Mouse (Mus musculus) embryonic facial prominence, embryonic 14.5 days (tissue): Measurements from ENCODE around the gene Mapk8ip1. TPM values are rescaled to one million over a fixed set of nuclear protein-coding genes. Genes with fewer than 3 reads are reported as not detected.
A peak's percentile ranks its signal among the peaks of the same experiment; 100 is the strongest.

Source experiments
- ATAC-seq: fragments of 200-750 bp; cut with Nextera tagmentation; 2 replicates; pipeline ENCODE4 v1.8.0; 2017; ENCODE audit warnings: low read depth, moderate number of reproducible peaks, moderate TSS enrichment
- DNase-seq: peaks from one replicate; pipeline ENCODE4 v3.0.0-alpha.2; 2015; ENCODE audit warnings: low spot score
- H3K27ac ChIP-seq: fragments of 300-500 bp; sonication (generic); replicated peaks from 2 replicates; pipeline ENCODE4 v1.5.1; 2014; ENCODE audit warnings: low read depth, mild to moderate bottlenecking, low read length, moderate library complexity
- H3K27me3 ChIP-seq: fragments of 300-500 bp; sonication (generic); replicated peaks from 2 replicates; pipeline ENCODE4 v1.6.1; 2014; ENCODE audit warnings: low read length; ENCODE audit not compliant: control insufficient read depth, insufficient read depth
- H3K36me3 ChIP-seq: fragments of 300-500 bp; sonication (generic); 2 replicates; pipeline ENCODE4 v1.6.1; 2014; ENCODE audit warnings: low read length, mixed read lengths; ENCODE audit not compliant: control insufficient read depth, insufficient read depth
- H3K4me1 ChIP-seq: fragments of 300-500 bp; sonication (generic); 2 replicates; pipeline ENCODE4 v1.6.1; 2014; ENCODE audit warnings: antibody characterized with exemption, low read length; ENCODE audit not compliant: control insufficient read depth, insufficient read depth
- H3K4me2 ChIP-seq: fragments of 300-500 bp; sonication (generic); 2 replicates; pipeline ENCODE4 v1.6.1; 2014; ENCODE audit warnings: low read depth, mild to moderate bottlenecking, low read length, moderate library complexity, mixed read lengths
- H3K4me3 ChIP-seq: fragments of 300-500 bp; sonication (generic); 2 replicates; pipeline ENCODE4 v1.5.1; 2014; ENCODE audit warnings: low read depth, mild to moderate bottlenecking, low read length
- H3K9ac ChIP-seq: fragments of 300-500 bp; sonication (generic); 2 replicates; pipeline ENCODE4 v1.6.1; 2014; ENCODE audit warnings: low read depth, mild to moderate bottlenecking, low read length, moderate library complexity, mixed read lengths
- H3K9me3 ChIP-seq: fragments of 300-500 bp; sonication (generic); 2 replicates; pipeline ENCODE4 v1.6.1; 2016; ENCODE audit warnings: low read length; ENCODE audit not compliant: control insufficient read depth
- WGBS: fragments of 180-500 bp; shearing (Covaris S2); extraction: QIAGEN DNeasy Blood & Tissue Kit; methylation state at CpG from one replicate; pipeline ENCODE4 v1.1.7; 2014; 5-methylcytosine and 5-hydroxymethylcytosine counted together
- polyA plus RNA-seq: library from polyadenylated mRNA; unstranded; fragments of >200 nt; fragmentation: Nextera tagmentation; extraction: Ambion mirVana; gene quantifications from 2 replicates; pipeline ENCODE4 v1.2.1, GENCODE M21; 2014

Gene Mapk8ip1
- polyA plus RNA-seq, 1 experiment from 2014 or later: 17.6 TPM

- Histone ChIP-seq H3K36me3 (peaks cover 29% of the 10 kb centered on the region), H3K27ac (no peak overlapping the region), H3K9ac (no peak overlapping the region), H3K4me3 (no peak overlapping the region), H3K4me1 (peaks cover 6% of the 10 kb centered on the region), H3K27me3 (peaks cover 8% of the 10 kb centered on the region), H3K9me3 (no peaks in the 10 kb centered on the region), H3K4me2 (no peak overlapping the region)
- no peak for ATAC-seq
- DNase-seq: no peak
- WGBS: 89% methylated on average over 10 of the region's 10 CpGs
Observed at GRCm38 (mm10) chr2:92365568-92365967, 35.5 kb downstream of the Mapk8ip1 start.

GRCm38 (mm10) chr2:92364086-92364485 is 37.0 kb downstream of the Mapk8ip1 start:
- no peak overlapping the region for H3K27ac ChIP-seq
- H3K4me1 ChIP-seq: no peaks in the 10 kb centered on the region
- H3K9me3 ChIP-seq: no peaks in the 10 kb centered on the region
- no peak overlapping the region for H3K9ac ChIP-seq
- ATAC-seq: no peak
- no peak overlapping the region for H3K4me3 ChIP-seq
- peaks cover 44% of the 10 kb centered on the region for H3K36me3 ChIP-seq
- DNase-seq: no peak
- H3K27me3 ChIP-seq: no peaks in the 10 kb centered on the region
- WGBS: 73% methylated on average over 4 of the region's 4 CpGs
- H3K4me2 ChIP-seq: no peak overlapping the region

GRCm38 (mm10) chr2:92362571-92363228 is 38.4 kb downstream of the Mapk8ip1 start:
- H3K27ac ChIP-seq: peak overlapping the region; percentile 48; the same call in 1 of the 2 replicates

DNA sequence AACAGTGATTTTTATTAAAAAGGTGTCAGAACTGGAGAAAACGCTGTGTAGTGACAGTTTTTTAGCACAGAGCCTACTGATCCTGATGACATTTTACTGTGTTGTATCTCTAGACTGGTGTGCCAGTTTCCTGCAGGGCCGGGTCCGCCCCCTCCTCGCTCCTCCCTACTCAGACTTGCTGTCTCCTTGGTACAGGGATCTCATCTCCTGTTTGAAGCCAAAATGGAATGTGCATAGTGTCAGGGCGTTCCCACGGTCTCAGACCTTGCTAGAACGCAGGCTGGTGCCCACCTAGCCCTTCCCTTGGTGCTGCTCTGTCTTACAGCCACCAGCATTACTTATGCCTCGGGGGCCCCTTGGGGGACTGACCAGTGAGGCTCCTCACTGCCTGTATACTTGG is 39.3 kb downstream of the Mapk8ip1 start:
- WGBS: 81% methylated on average over 8 of the region's 8 CpGs

More at GRCm38 (mm10) chr2:92362571-92363228, 38.4 kb downstream of the Mapk8ip1 start:
- Histone ChIP-seq H3K27me3 (no peaks in the 10 kb centered on the region), H3K4me1 (no peaks in the 10 kb centered on the region), H3K36me3 (peaks cover 58% of the 10 kb centered on the region), H3K9me3 (no peaks in the 10 kb centered on the region), H3K9ac (no peak overlapping the region), H3K4me2 (no peak overlapping the region), H3K4me3 (no peak overlapping the region)
- DNase-seq (peak; percentile 67), ATAC-seq (peak; percentile 64; the same call in 1 of the 2 replicates)
- WGBS: 92% methylated on average over 6 of the region's 6 CpGs

DNA sequence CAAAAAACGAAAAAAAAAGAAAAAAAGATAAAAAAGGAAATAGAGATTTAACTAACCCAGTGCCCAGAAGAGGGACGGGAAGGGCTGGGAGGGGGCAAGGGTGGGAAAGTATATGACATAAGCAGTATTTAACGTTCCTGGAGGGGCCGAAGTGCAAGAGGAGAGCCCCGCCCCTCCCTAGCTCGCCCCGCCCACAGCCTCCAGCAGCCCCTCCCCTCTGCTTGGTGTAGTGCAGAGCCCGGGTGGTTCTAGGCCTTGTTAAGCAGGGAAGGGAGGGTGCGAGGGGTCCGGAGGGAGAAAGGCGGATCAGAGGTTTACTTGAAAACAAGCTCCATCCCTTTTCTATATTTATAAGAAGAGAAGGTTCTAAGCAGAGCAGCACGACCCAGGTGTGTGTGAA is 40.2 kb downstream of the Mapk8ip1 start:
- Histone ChIP-seq H3K27ac (no peak overlapping the region), H3K9me3 (no peaks in the 10 kb centered on the region), H3K27me3 (no peaks in the 10 kb centered on the region), H3K4me3 (no peak overlapping the region), H3K4me2 (no peak overlapping the region), H3K36me3 (peaks cover 72% of the 10 kb centered on the region), H3K9ac (no peak overlapping the region), H3K4me1 (no peaks in the 10 kb centered on the region)
- DNase-seq (no peak), ATAC-seq (no peak)
- WGBS: 32% methylated on average over 12 of the region's 12 CpGs

More for the DNA sequence above, 39.3 kb downstream of the Mapk8ip1 start:
- H3K27me3 ChIP-seq: no peaks in the 10 kb centered on the region
- DNase-seq: no peak
- H3K4me3 ChIP-seq: no peak overlapping the region
- no peaks in the 10 kb centered on the region for H3K9me3 ChIP-seq
- peaks cover 67% of the 10 kb centered on the region for H3K36me3 ChIP-seq
- H3K4me2 ChIP-seq: no peak overlapping the region
- H3K27ac ChIP-seq: peak overlapping the region; percentile 48; the same call in 1 of the 2 replicates
- H3K9ac ChIP-seq: no peak overlapping the region
- H3K4me1 ChIP-seq: no peaks in the 10 kb centered on the region
- no peak for ATAC-seq

DNA sequence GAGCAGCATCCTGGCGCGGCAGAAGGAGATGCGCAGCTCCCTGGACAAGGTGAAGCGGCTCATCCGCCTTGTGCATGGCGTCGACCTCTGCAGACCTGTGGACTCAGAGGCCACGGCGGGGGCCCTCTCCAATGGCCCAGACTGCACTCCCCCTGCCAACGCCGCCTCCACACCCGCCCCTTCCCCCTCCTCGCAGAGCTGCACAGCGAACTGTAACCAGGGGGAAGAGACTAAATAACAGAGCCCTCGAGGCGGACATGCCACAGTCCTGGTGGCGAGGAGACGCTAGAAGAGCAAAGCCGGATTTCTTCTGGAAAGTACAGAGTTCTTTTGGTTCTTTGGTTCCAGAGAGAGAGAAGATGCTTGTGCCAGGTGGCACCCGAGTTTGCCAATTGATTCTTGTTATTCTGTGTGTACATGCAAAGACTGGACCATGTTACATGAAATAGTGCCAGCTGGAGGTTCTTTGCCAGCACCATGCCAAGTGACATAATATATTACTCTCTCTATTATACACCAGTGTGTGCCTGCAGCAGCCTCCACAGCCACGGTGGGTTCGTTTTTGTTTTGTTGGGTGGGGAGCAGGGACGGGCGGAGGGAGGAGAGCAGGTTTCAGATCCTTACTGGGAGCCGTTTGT is 40.8 kb downstream of the Mapk8ip1 start:
- Histone ChIP-seq H3K4me2 (no peak overlapping the region), H3K27me3 (no peaks in the 10 kb centered on the region), H3K36me3 (peaks cover 72% of the 10 kb centered on the region), H3K27ac (no peak overlapping the region), H3K9ac (no peak overlapping the region), H3K4me1 (no peaks in the 10 kb centered on the region), H3K4me3 (no peak overlapping the region), H3K9me3 (no peaks in the 10 kb centered on the region)
- WGBS: 75% methylated on average over 23 of the region's 25 CpGs
- ATAC-seq (no peak), DNase-seq (no peak)

DNA sequence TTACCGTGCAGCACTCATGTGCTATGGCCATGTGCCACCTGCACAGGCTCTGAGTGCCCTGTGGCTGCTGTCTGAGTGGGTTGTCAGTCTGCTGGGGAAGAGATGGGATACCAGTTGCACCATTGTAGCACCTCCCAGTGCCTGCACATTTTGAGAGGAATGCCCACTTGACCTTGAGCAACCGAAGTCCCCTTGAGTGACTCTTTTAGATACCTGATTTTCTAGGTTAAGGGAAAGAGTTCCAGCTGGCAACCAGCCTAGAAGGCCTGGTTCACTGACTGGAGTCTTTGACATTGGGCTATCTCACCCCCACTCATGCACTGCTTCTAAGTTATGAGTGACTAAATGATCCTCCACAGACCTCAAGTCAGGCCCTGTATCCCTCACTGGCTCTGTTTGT is 41.8 kb downstream of the Mapk8ip1 start:
- ATAC-seq (no peak), DNase-seq (no peak)
- Histone ChIP-seq H3K4me3 (no peak overlapping the region), H3K27ac (no peak overlapping the region), H3K9ac (no peak overlapping the region), H3K36me3 (peaks cover 77% of the 10 kb centered on the region), H3K27me3 (no peaks in the 10 kb centered on the region), H3K4me1 (no peaks in the 10 kb centered on the region), H3K4me2 (no peak overlapping the region), H3K9me3 (no peaks in the 10 kb centered on the region)
- 89% methylated on average over 2 of the region's 2 CpGs for WGBS

- no peaks in the 10 kb centered on the region for H3K27me3 ChIP-seq
- no peak overlapping the region for H3K27ac ChIP-seq
- H3K36me3 ChIP-seq: peaks cover 75% of the 10 kb centered on the region
- no peak overlapping the region for H3K4me3 ChIP-seq
- WGBS: 53% methylated on average over 6 of the region's 6 CpGs
- DNase-seq (no peak), ATAC-seq (no peak)
- H3K9me3 ChIP-seq: no peaks in the 10 kb centered on the region
- no peak overlapping the region for H3K4me2 ChIP-seq
- H3K9ac ChIP-seq: no peak overlapping the region
- no peaks in the 10 kb centered on the region for H3K4me1 ChIP-seq
Observed at GRCm38 (mm10) chr2:92354224-92354623, 46.8 kb downstream of the Mapk8ip1 start.

GRCm38 (mm10) chr2:92353402-92353801 is 47.7 kb downstream of the Mapk8ip1 start:
- Histone ChIP-seq H3K36me3 (peaks cover 75% of the 10 kb centered on the region), H3K4me3 (no peak overlapping the region)
- ATAC-seq: no peak

More at GRCm38 (mm10) chr2:92353402-92353801, 47.7 kb downstream of the Mapk8ip1 start:
- no peak for DNase-seq
- H3K4me2 ChIP-seq: no peak overlapping the region
- no peak overlapping the region for H3K27ac ChIP-seq
- WGBS: 57% methylated on average over 5 of the region's 5 CpGs
- H3K9me3 ChIP-seq: no peaks in the 10 kb centered on the region
- H3K27me3 ChIP-seq: no peaks in the 10 kb centered on the region
- H3K4me1 ChIP-seq: no peaks in the 10 kb centered on the region
- H3K9ac ChIP-seq: no peak overlapping the region
